Mouse (Mus musculus) heart, embryonic 13.5 days (tissue): ENCODE data around the gene Cdk4. TPM values are rescaled to one million over a fixed set of nuclear protein-coding genes. Genes with fewer than 3 reads are reported as not detected.

Source experiments
- ATAC-seq: fragments of 200-750 bp; cut with Nextera tagmentation; 2 replicates; pipeline ENCODE4 v1.8.0; 2017; ENCODE audit warnings: moderate TSS enrichment; ENCODE audit not compliant: insufficient number of reproducible peaks, low FRiP score, low TSS enrichment; ENCODE audit errors: extremely low read depth
- H3K27ac ChIP-seq: fragments of 300-500 bp; sonication (generic); replicated peaks from 2 replicates; pipeline ENCODE4 v1.5.1; 2015; ENCODE audit warnings: moderate library complexity, mild to moderate bottlenecking, inconsistent platforms
- H3K27me3 ChIP-seq: fragments of 300-500 bp; sonication (generic); replicated peaks from 2 replicates; pipeline ENCODE4 v1.6.1; 2015; ENCODE audit warnings: mild to moderate bottlenecking, inconsistent platforms
- H3K36me3 ChIP-seq: fragments of 300-500 bp; sonication (generic); 2 replicates; pipeline ENCODE4 v1.6.1; 2015; ENCODE audit warnings: mild to moderate bottlenecking, inconsistent platforms
- H3K4me1 ChIP-seq: fragments of 300-500 bp; sonication (generic); 2 replicates; pipeline ENCODE4 v1.6.1; 2015; ENCODE audit warnings: inconsistent platforms
- H3K4me2 ChIP-seq: fragments of 300-500 bp; sonication (generic); 2 replicates; pipeline ENCODE4 v1.6.1; 2015; ENCODE audit warnings: inconsistent platforms, mild to moderate bottlenecking, moderate library complexity
- H3K4me3 ChIP-seq: fragments of 300-500 bp; sonication (generic); 2 replicates; pipeline ENCODE4 v1.5.1; 2015; ENCODE audit warnings: moderate library complexity, mild to moderate bottlenecking, inconsistent platforms
- H3K9ac ChIP-seq: fragments of 300-500 bp; sonication (generic); 2 replicates; pipeline ENCODE4 v1.6.1; 2015; ENCODE audit warnings: inconsistent platforms, mild to moderate bottlenecking, moderate library complexity
- H3K9me3 ChIP-seq: fragments of 300-500 bp; sonication (generic); 2 replicates; pipeline ENCODE4 v1.6.1; 2016; ENCODE audit warnings: inconsistent platforms
- WGBS: fragments of 180-500 bp; shearing (Covaris S2); methylation state at CpG from one replicate; pipeline ENCODE4 v1.1.7; 2015; ENCODE audit warnings: mixed read lengths; 5-methylcytosine and 5-hydroxymethylcytosine counted together
- polyA plus RNA-seq: library from polyadenylated mRNA; unstranded; fragments of >200 nt; fragmentation: Nextera tagmentation; extraction: Ambion mirVana; gene quantifications from 2 replicates; pipeline ENCODE4 v1.2.1, GENCODE M21; 2015

Gene Cdk4
- 1,002 and 1,117 TPM in 2 replicates for polyA plus RNA-seq

- Histone ChIP-seq H3K27me3 (peaks cover 41% of the 10 kb centered on the region), H3K4me2 (peak within 1 kb of the TSS; percentile 89), H3K27ac (peak within 1 kb of the TSS; percentile 81), H3K36me3 (peaks cover 39% of the 10 kb centered on the region), H3K9me3 (no peaks in the 10 kb centered on the region), H3K4me1 (peaks cover 48% of the 10 kb centered on the region), H3K9ac (peak within 1 kb of the TSS; percentile 92), H3K4me3 (peak within 1 kb of the TSS; percentile 66)
- WGBS: under 1% methylated on average over 46 of the region's 46 CpGs
- ATAC-seq: peak; percentile 90
Observed at GRCm38 (mm10) chr10:127063239-127063872, at the start of gene Cdk4. TSS of gene Cdk4 (plus strand) at chr10:127063534.

- Histone ChIP-seq H3K4me1 (no peaks in the 10 kb centered on the region), H3K9me3 (no peaks in the 10 kb centered on the region), H3K36me3 (peaks cover 24% of the 10 kb centered on the region), H3K4me3 (no peak overlapping the region), H3K27me3 (no peaks in the 10 kb centered on the region), H3K27ac (no peak overlapping the region), H3K9ac (no peak overlapping the region), H3K4me2 (no peak overlapping the region)
- no peak for ATAC-seq
- 50% methylated on average over 5 of the region's 5 CpGs for WGBS
Observed at GRCm38 (mm10) chr10:127016488-127016887, 46.8 kb upstream of the Cdk4 start.

GRCm38 (mm10) chr10:127017071-127017470 lies 46.3 kb upstream of the Cdk4 start:
- H3K4me1 ChIP-seq: no peaks in the 10 kb centered on the region
- H3K4me2 ChIP-seq: no peak overlapping the region
- no peak overlapping the region for H3K27ac ChIP-seq
- peaks cover 26% of the 10 kb centered on the region for H3K36me3 ChIP-seq
- 0 out of 2 replicates have a peak overlapping the region, but pooled peaks have one; percentile 24 for H3K9ac ChIP-seq
- no peak overlapping the region for H3K4me3 ChIP-seq
- no peak for ATAC-seq
- H3K27me3 ChIP-seq: no peaks in the 10 kb centered on the region
- H3K9me3 ChIP-seq: no peaks in the 10 kb centered on the region
- WGBS: 26% methylated on average over 2 of the region's 2 CpGs

- Histone ChIP-seq H3K4me2 (no peak overlapping the region), H3K4me1 (no peaks in the 10 kb centered on the region), H3K27me3 (no peaks in the 10 kb centered on the region), H3K9ac (no peak overlapping the region), H3K36me3 (peaks cover 28% of the 10 kb centered on the region), H3K27ac (no peak overlapping the region), H3K9me3 (no peaks in the 10 kb centered on the region), H3K4me3 (no peak overlapping the region)
- no peak for ATAC-seq
- WGBS: 79% methylated on average over 16 of the region's 16 CpGs
Observed at GRCm38 (mm10) chr10:127018422-127018821, 44.9 kb upstream of the Cdk4 start.

GRCm38 (mm10) chr10:127030336-127031296 lies 32.7 kb upstream of the Cdk4 start, which contains the start of gene Tsfm:
TSS of gene Tsfm (minus strand) at chr10:127030840.
- peak within 1 kb of the TSS; percentile 86 for H3K4me2 ChIP-seq
- 5% methylated on average over 56 of the region's 56 CpGs for WGBS
- H3K4me1 ChIP-seq: peaks cover 8% of the 10 kb centered on the region
- H3K4me3 ChIP-seq: peak within 1 kb of the TSS; percentile 95
- peaks cover 39% of the 10 kb centered on the region for H3K36me3 ChIP-seq
- H3K9ac ChIP-seq: peak within 1 kb of the TSS; percentile 95
- no peaks in the 10 kb centered on the region for H3K9me3 ChIP-seq
- peak within 1 kb of the TSS; percentile 78 for H3K27ac ChIP-seq
- peak; percentile 72; the same call in 1 of the 2 replicates for ATAC-seq
- no peaks in the 10 kb centered on the region for H3K27me3 ChIP-seq

GRCm38 (mm10) chr10:127033301-127033741 lies 30.0 kb upstream of the Cdk4 start:
- Histone ChIP-seq H3K9me3 (no peaks in the 10 kb centered on the region), H3K4me2 (no peak overlapping the region), H3K27me3 (peaks cover 16% of the 10 kb centered on the region), H3K36me3 (peaks cover 12% of the 10 kb centered on the region), H3K9ac (no peak overlapping the region), H3K4me1 (peaks cover 8% of the 10 kb centered on the region), H3K27ac (no peak overlapping the region), H3K4me3 (no peak overlapping the region)
- ATAC-seq: no peak
- 76% methylated on average over 8 of the region's 8 CpGs for WGBS

- WGBS: 72% methylated on average over 12 of the region's 12 CpGs
- no peak overlapping the region for H3K9ac ChIP-seq
Observed at GRCm38 (mm10) chr10:127036273-127036672, 27.1 kb upstream of the Cdk4 start.

GRCm38 (mm10) chr10:127037641-127038040 lies 25.7 kb upstream of the Cdk4 start:
- H3K27ac ChIP-seq: no peak overlapping the region
- H3K4me3 ChIP-seq: no peak overlapping the region
- H3K27me3 ChIP-seq: peaks cover 37% of the 10 kb centered on the region
- peaks cover 8% of the 10 kb centered on the region for H3K4me1 ChIP-seq
- no peaks in the 10 kb centered on the region for H3K36me3 ChIP-seq
- WGBS: 69% methylated on average over 12 of the region's 12 CpGs
- H3K4me2 ChIP-seq: no peak overlapping the region
- no peak for ATAC-seq
- no peaks in the 10 kb centered on the region for H3K9me3 ChIP-seq
- no peak overlapping the region for H3K9ac ChIP-seq

More at GRCm38 (mm10) chr10:127036273-127036672, 27.1 kb upstream of the Cdk4 start:
- no peak for ATAC-seq
- Histone ChIP-seq H3K4me1 (peaks cover 4% of the 10 kb centered on the region; the same call in 1 of the 2 replicates), H3K36me3 (no peaks in the 10 kb centered on the region), H3K4me2 (no peak overlapping the region), H3K27ac (no peak overlapping the region), H3K27me3 (peaks cover 37% of the 10 kb centered on the region), H3K9me3 (no peaks in the 10 kb centered on the region), H3K4me3 (no peak overlapping the region)

GRCm38 (mm10) chr10:127040569-127041214 lies 22.6 kb upstream of the Cdk4 start:
- Histone ChIP-seq H3K27me3 (peaks cover 37% of the 10 kb centered on the region), H3K9ac (peak overlapping the region; percentile 86), H3K4me2 (peak overlapping the region; percentile 97), H3K4me3 (peak overlapping the region; percentile 86), H3K27ac (no peak overlapping the region), H3K9me3 (no peaks in the 10 kb centered on the region), H3K36me3 (peaks cover 21% of the 10 kb centered on the region), H3K4me1 (peaks cover 13% of the 10 kb centered on the region)
- no peak for ATAC-seq
- 2% methylated on average over 20 of the region's 20 CpGs for WGBS

- Histone ChIP-seq H3K4me3 (peak within 1 kb of the TSS; percentile 86), H3K4me1 (peaks cover 13% of the 10 kb centered on the region), H3K9me3 (no peaks in the 10 kb centered on the region), H3K4me2 (peak within 1 kb of the TSS; percentile 97), H3K27me3 (peaks cover 36% of the 10 kb centered on the region), H3K9ac (peak within 1 kb of the TSS; percentile 86), H3K27ac (peak within 1 kb of the TSS; percentile 69), H3K36me3 (peaks cover 23% of the 10 kb centered on the region)
- ATAC-seq: peak; percentile 23; the same call in 1 of the 2 replicates
- WGBS: 0% methylated on average over 28 of the region's 28 CpGs
Observed at GRCm38 (mm10) chr10:127041274-127041766, 22.0 kb upstream of the Cdk4 start, which contains the start of the genes Mettl1 and Eef1akmt3. TSS of gene Mettl1 (plus strand) at chr10:127041414. TSS of gene Eef1akmt3 (minus strand) at chr10:127041513.
